Mouse (Mus musculus): ENCODE data around the gene Luc7l.

The Luc7l gene

DNA sequence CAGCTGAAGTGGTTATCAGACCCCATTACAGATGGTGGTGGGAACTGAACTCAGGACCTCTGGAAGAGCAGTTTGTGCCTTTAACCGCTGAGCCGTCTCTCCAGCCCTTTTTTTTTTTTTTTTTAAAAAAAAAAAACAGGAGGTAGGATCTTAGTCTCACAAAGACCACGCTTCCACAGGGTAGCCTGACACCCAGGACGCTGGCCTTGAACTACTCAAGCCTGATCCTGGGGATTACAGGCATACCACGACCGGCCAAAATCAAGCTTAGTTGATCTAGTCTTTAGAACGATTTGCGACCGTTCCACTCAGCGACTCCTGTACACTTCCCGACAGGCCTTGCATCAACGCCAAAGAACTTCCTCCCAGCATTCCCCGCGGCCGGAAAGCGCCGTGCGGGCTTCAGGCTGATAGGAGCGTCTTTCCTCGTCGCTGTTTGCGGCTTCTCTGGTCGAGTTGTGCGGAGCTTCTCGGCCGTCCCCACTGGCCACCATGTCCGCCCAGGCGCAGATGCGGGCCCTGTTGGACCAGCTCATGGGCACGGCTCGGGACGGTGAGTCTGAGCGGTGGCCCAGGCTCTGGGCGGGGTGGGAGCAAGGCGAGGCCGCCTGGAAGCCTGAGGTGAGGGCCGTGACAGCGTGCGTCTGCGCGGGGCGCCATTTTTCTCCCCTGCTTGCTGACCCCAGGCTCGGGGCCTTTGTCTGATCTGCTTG lies at the start of gene Luc7l:
Gene Luc7l, plus strand, starts transcription at position 358 of the 713 bp plus-strand sequence.
- DNase-seq = peak; percentile 95

DNA sequence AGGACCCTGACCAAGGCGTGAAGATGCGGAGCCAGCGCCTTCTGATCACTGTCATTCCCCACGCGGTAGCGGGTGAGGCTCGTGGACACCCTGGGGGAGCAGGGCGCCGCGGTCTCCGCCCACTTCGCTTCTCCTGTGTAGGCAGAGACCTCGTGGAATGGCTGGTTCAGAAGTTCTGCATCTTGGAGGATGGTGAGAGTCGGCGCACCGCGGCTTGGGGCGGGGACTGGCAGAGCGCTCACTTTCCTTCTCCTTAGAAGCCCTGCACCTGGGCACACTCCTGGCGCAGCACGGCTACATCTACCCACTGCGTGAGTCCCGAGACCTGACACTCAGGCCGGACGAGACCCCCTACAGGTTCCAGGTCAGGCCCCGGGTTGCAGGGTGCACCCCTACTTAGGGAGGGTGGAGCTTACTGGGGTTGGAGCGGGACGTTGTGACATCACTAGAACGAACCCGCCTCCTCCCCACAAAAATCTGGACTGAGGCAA lies 49.3 kb upstream of the Luc7l start:
- peak; percentile 38 for DNase-seq

DNA sequence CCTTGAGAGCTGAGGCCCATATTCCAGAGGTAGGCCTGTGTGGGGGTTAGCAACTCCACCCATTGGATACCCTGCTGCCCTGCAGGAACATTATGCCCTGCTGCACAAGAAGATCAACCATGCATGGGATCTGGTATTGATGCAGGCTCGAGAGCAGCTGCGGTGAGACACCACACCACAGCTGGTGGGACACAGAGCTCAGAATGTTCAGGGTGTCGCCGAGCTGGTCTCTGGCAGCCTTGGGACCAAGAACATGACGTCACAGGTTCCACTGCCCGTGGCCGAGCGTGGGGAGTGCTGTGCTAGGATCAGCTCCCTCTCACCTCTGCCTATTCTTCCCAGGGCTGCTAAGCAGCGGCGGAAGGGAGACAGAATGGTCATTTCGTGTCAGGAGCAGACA lies 47.9 kb upstream of the Luc7l start:
- DNase-seq = no peak

DNA sequence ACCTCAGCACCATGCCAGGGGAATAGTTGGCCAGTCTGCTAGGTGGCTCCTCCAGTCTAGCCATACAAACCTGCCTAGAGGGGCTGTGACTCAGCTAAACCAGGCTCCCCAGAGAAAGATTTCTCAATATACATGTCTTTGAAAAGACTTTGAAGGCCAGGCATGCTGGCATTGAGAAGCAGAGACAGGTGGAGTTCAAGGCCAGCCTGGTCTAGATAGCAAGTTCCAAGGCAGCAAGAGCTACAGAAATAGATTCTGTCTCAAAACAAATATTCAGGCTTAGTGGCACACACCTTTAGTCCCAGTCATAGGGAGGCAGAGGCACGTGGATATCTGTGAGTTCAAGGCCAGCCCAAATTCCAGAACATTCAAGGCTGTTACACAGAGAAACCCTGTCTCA lies 46.3 kb upstream of the Luc7l start:
- DNase-seq = no peak

DNA sequence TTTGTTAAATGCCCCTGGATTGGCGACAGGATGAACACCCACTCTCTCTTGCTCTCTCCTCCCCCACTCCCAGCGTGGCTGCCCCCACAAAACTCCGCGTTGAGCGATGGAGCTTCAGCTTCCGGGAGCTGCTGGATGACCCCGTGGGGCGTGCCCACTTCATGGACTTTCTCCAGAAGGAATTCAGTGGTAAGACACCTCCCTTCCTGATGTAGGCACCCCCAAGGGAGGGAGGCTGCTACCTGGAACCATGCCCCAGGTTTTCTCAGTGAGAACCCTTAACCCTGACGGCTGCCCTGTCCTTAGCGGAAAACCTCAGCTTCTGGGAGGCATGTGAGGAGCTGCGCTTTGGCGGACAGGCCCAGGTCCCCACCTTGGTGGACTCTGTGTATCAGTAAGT lies 45.0 kb upstream of the Luc7l start, which contains the start of gene Arhgdig:
Gene Arhgdig, minus strand, starts transcription at position 101 of the 400 bp plus-strand sequence.
- no peak for DNase-seq

DNA sequence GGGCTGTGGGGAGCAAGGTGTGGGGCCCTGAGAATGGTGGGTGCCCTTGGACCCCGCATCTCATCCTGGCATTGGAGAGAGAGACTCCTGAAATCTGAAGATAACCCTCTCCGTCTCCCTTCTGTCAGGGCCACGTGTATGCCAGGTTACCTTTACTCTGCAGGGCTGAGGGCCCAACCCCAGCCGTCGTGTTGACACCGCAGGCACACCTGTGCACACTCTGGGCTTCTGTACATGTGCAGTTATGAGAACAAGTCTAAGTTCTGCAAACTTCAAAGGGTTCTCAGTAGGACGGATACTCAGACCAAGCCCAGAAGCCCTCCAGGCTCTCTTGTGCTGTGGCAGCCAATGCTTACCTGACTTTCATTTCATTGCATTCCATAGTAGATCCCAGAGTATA lies 40.5 kb upstream of the Luc7l start:
- no peak for DNase-seq

DNA sequence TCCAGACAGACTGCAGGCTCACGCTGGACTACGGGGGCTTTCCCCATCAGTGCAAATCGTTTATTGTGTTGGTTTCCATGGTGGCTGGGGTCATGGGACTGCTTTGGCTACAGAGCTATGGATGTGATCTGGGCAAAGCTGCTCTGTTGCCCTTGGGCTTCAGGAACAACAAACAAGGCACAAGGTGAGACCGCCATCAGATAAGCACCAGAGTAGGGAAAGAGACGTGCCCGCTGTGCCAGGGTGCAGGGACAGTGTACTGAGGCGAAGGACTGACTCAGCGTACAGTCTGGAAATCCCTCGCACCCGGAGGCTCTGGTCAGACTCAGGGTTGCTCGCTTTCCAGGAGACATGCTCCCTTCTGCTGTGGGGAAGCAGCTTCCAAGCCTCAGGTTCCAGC lies 40.0 kb upstream of the Luc7l start:
- peak; percentile 38 for DNase-seq

DNA sequence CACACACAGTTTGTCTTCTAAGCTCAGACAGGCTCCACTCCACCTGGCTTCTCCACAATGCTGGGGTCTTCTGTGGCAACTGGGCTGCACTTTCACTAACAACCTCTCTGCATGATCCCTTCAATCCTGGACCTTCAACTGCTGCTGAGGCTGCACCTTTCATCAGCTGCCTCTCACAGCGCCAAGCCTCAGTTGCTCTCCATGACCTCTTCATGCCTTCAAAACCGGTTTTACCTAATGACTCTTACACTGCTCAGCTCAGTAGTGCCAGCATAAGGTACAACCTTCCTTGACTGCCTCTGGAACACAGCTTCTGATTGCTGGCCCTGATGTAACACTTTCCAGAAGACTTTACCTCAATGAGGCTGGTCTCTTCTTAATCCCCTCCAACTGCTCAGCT lies 31.2 kb upstream of the Luc7l start:
- peak; percentile 49 for DNase-seq

DNA sequence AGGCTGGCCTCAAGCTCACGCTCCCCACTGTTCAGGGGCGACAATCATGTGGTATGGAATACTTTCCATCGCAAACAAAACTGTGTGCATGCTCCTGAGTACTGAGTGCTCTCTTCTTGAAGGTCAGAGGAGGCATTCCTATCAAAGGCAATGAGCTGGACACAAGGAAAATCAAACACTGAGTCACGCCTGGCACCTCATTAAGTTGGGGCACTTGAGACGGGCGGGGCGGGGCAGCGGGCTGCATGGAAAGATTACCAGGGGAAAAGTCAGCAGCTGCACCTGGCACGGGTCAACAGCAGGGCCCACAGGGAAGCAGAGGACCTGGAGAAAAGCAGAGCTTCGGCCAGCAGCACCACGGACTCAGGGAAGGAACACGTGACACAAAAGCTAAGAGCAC lies 27.5 kb upstream of the Luc7l start:
- peak; percentile 80 for DNase-seq

DNA sequence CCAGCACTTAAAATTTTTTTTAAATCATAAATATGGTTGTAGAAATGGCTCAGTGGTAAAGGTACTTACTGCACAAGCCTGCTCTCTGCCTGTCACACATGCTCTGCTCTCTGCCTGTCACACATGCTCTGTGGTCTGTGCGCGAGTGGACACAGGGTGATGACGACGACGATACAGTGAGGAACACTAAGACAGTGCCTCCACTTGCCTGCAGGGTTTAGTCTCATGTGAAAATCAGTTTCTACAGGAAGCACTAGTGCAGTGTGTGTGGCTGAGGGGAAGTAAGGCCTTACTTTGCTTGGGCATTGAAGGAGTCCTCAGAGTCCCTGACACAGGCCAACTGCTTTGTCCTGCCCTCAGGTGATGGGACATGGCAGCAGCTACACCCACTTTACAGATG lies 22.9 kb upstream of the Luc7l start:
- no peak for DNase-seq

DNA sequence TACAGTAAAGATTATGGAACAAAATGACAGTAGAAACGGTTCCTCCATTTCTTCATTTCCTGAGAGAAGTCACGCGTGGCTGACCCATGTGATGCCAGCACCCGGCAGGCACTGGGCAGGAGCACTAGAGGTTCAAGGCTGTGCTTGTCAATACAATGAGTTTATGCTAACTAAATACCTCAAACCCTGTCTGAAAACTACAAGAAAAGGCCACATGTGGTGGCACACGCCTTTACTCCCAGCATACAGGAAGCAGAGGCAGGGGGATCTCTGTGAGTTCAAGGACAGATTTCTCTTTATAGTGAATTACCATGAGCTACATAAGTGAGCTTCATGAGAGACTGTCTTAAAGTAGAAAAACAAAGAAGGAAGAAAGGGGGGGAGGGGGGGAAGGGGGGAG lies 21.5 kb upstream of the Luc7l start:
- DNase-seq = no peak

DNA sequence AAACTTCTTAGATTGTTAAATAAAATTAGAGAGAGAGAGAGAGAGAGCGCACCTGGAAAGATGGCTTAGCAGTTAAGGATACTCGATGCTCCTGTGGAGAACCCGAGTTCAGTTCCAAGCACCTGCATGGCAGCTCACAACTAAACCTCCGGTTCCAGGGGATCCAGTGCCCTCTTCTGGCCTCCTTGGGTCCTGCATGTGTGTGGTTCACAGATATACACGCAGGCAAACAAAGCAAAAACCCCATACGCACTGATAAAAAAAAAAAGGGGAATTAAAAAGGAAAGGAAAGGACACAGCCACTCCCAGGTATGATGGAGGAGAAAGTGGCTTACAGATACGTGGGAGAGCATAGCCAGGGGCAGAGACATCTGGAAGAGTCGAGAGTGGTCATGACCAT lies 19.8 kb upstream of the Luc7l start:
- no peak for DNase-seq

DNA sequence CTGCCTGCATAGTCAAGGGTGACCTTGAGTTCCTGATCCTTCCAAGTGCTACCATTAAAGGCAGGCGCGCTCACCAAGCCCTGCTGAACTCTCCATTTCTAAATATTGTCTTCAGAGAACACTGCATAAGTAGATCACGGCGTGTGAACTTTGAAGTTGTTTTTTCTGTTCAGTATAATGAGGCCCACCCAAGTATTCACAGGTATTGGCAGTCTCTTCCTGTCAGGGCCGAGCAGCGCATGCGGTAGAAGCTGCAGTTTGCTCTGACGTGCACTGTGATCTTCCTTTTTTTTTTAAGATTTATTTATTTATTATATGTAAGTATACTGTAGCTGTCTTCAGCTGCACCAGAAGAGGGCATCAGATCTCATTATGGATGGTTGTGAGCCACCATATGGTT lies 18.3 kb upstream of the Luc7l start:
- no peak for DNase-seq

DNA sequence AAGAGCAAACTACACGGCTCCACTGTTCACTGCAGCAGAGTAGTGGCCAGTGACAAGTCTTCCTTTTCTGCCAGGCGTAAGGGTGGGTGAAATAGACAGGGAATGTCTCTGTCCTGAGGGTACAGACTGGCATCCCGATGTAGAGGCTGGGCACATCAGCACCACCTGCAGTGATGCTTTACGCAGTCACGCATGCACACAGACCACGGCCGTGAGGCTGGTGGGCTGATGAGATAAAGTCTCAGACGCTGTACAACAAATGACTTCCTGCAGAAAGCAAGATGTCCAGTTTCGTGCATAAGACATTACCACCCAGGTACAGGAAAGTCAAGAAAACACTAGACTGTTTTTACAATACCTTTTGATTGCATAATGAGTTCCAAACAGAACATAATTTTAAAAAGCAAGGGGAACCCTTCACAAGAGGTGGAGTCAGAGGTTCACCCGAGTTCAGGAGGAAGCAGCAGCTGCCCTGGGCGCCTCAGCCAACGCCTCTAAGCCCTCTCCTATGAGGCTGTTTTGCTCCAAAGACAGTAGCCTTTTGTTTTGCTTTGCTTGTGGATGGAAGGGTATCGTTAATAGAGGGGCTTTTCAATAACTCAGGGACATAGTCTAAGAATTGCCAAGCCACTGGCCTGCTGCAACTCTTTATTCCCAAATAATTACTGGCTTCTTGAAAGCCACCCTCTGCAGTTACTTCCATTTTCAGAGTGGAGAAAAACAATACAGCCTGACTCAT lies 17.4 kb upstream of the Luc7l start:
- DNase-seq = no peak

DNA sequence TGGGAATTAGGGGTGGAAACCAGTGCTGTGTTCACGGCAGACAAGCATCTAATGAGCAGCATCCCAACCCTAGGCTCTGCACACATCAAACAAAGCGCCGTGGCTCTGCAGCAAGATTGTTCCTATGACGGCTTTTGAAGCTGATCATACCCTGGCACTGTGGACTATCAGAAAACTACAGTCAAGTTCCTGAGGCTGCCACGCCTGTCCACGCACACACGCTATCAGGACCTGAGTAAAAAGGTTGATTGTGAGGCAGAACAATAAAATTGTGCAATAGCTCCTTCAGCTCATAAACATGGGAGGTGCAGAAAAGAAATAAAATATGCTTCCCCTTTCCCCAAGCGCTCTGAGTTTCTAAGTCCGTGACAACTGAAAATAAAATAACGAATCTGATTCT lies 15.0 kb upstream of the Luc7l start:
- DNase-seq = no peak

DNA sequence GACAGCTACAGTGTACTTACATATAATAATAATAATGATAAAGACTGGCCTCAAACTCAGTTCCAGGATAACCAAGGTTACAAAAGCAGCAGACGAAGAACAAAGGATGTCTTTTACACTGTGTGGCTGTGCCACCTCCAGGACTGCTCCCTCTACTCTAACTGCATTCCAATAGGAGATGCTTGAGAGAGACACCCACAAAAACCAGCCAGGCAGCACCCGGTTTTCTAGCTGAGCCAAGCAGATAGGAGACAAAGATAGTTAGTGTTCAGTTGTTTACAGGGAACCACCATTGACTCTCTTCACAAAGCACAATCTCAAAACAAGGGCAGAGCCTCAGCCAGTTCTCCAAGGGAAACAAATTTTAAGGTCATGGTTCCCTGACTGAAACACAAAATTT lies 13.1 kb upstream of the Luc7l start:
- no peak for DNase-seq

DNA sequence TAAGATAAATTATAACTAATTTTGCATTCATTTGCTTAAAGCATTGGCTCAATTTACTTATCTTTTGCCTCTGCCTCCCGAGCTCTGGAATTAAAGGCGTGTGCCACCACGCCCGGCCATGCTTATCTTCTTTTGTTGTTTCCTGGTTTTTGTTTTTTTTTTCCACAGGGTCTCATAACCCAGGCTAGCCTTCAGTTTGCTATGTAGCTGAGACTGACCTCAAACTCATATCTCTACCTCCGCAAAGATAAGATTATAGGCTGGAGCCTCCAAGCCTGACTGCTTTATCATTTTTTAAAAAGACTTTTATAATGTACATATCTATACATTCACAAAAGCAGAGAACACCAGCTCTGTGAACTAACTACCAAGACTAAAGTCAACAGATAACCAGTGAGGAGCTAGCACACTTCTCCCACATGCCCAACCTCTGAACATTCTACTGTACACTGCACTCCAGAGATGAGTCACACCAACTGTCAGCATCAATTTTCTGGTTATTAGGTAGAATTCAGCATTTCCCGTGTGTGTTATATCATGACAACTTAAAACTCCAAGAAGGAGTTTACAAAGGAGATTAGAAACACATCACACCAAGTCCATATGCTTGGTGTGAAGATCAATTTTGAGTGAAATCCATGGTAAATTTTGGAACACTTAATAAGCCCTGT lies 12.4 kb upstream of the Luc7l start:
- DNase-seq = no peak

DNA sequence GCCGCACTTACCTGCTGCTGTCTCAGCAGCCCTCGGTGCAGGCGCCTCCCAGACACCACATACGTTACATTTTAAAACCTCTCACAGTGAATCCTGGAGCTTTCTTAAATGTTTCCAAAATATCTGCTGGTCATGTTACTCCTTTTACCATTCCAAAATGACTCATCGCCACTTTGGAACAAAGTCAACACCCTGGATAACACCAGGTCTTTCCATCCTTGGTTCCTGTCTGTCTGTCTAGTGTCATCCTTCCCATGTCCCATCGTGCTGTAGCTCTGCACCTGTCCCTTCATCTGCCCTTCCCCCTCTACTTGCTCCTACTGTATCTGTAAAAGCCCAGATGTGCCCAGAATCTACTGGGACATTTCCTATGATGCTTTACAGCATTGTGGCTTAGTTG lies 11.7 kb upstream of the Luc7l start:
- no peak for DNase-seq

DNA sequence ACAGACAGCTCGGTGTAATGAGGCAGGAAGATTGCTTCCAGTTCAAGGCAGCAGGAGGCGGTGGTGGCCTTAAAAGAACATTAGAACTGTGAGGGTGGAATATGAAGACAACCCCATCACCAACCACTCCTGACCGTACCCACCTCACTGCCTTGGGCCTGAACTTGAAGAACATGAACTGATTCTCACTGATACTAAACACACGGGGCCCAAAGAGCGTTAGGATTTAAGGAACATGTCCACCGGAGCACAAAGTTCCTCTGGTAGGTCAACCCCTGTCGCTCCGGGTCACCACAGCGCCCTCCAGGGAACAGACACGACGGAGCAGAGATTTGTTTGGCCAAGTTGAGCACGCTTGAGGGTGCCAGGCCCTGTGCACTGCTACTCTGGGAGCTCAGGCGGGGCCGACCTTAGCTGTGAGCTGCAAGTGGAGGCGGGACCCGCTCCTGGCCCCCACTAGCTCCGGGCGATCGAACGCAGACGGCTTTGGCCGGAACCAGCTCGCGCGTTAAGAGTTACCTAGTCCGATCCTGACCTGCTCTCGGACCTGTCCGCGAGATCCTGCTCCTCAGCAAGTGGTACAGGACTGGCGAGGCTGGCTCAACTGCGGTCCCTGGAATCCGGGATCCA lies 9.1 kb upstream of the Luc7l start:
- DNase-seq = no peak

DNA sequence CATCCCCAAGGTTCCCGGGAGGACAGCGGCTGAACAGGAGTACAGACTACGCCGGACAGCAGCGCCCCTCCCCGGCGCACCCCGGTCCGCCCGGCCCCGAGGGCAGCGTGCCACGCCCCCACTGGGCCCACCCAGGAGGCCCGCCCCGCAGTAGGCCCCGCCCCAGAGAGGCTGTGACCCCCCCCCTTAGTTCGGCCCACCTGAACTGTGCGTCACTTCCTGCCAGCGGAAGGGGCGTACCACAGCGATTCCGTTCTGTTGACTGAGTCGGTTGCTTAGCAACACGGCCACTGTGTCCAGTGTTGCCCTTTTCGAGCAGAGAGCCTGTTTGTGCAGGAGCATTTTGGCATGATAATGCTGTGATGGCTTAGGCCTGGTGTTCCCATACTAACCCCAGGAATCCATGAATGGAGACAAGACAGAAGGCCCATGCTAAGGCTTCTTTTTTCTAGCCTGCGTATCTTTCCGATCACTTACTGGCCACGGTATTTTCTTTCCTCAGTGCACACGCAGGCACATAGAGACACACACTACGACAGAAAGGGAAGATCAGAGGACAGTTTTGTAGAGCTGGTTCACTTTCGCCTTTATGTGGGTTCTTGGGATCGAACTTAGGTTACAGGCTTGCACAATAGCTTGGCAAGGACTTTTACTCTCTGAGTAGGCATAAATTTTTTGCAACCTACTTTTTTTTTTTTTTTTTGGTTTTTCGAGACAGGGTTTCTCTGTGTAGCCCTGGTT lies 8.4 kb upstream of the Luc7l start, which contains the start of gene Fam234a:
Gene Fam234a, minus strand, starts transcription at position 142 of the 741 bp plus-strand sequence.
- peak; percentile 95 for DNase-seq

DNA sequence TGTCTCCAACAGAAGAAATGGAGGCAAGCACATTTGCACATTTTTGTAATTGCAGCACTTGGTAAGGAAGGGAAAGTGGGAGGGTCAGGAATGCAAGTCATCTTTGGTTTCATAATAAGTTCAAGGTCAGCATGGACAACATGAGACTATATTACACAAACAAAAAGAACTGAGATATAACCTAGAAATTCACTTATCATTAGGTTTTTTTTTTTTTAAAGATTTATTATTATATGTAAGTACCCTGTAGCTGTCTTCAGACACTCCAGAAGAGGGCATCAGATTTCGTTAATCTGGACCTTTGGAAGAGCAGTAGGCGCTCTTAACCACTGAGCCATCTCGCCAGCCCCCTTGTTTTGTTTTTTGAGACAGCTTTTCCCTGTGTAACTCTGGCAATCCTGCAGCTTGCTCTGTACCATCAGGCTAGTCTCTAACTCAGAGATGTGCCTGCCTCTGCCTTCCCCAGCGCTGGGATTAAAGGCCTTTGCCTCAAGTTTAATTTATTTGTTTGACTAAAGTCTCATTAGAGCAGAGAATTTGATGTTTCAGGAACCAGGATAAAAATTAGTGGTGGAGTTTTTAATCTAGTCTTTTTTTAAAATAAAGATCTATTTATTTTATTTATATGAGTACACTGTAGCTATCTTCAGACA lies 684 bp upstream of the Luc7l start:
- no peak for DNase-seq

DNA sequence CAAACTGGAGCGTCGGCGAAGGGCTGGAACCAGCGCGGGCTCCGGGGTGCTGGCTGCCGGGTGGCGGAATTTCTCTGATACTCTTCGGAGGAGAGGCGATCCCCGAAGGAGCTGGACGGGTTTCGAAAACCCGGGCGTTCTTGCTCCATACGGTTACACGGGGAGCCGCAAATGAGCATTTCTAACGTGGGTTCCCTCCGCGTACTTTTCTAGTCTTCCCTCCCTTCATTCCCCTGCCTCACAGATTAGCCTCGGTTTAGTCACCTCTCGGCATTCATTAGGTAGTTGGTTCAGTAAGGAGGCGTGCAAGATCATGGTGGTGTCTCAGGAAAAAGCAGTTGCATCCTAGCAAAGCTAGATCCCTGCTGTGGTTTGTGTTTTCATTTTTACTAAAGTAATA lies 703 bp downstream of the Luc7l start:
- no peak for DNase-seq

All from kidney, adult 11 months (tissue).